Mouse (Mus musculus): ENCODE results near the gene Smad3. TPM values are rescaled to one million over a fixed set of nuclear protein-coding genes. Genes with fewer than 3 reads are reported as not detected.

The Smad3 gene
- polyA plus RNA-seq, 1 experiment, result 25.5 TPM

DNA sequence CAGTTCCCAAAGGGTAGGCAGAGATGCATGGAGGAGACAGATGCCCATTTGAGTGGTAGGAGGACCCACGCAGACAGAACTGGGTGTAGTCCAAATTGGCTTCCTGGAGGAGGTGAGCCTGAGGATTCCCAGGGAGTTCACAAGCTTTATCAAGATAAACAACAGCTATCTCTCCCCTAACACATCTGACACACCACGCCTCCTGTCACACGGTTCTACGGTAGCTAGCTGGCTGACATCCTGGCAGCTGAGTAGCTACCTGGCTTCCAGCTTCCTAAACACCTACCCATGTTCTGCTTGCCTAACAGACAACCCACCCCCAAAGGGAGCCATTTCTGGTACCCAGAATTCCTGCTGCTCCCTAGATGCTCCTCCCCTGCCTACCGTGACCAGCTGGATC is 47.9 kb downstream of the Smad3 start:
- no peak overlapping the region for H3ac ChIP-seq (ENCODE audit: control insufficient read depth, insufficient read length)

DNA sequence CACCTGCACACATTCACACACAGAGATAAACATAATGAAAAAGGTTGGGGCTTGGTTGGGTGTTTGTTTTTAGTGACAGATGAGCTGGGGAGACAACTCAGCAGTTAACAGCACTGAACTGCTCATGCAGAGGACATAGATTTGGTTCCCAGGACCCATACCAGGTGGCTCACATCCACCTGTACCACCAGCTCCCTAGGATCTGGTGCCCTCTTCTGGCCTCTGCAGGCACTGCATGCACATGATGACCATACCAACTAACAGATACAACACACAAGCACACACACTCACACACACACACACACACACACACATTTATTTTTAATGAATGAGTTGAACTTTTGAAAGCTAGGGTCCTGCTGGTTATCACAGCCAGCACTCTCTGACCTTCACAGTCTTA is 48.5 kb downstream of the Smad3 start:
- peaks cover 3% of the 10 kb centered on the region for H3K36me3 ChIP-seq (ENCODE audit: control insufficient read depth, insufficient read depth)
- H3K27me3 ChIP-seq (ENCODE audit: control insufficient read depth, insufficient read depth, insufficient read length), result no peaks in the 10 kb centered on the region
- H3K79me2 ChIP-seq (ENCODE audit: control insufficient read depth, insufficient read depth), result peaks cover 28% of the 10 kb centered on the region
- TF ChIP-seq POLR2AphosphoS2 (IDR thresholded peaks at IDR 0.05; ENCODE audit: insufficient read length, low read depth), result no peak
- TF ChIP-seq E2F4 (IDR thresholded peaks at IDR 0.05; ENCODE audit: insufficient read depth), result no peak
- no peak for TF ChIP-seq USF1 (IDR thresholded peaks at IDR 0.05; ENCODE audit: low read depth)
- no peak for TF ChIP-seq SRF (IDR thresholded peaks at IDR 0.05; ENCODE audit: control insufficient read depth, insufficient read length, low read depth)
- no peak for TF ChIP-seq MYOG (IDR thresholded peaks at IDR 0.05; ENCODE audit: control insufficient read depth in 1 of 3, insufficient read depth in 1 of 3, insufficient read length in 2 of 3, low read depth in 2 of 3)
- TF ChIP-seq POLR2A (IDR thresholded peaks at IDR 0.05; ENCODE audit: insufficient read length, low read depth), result no peak
- TF ChIP-seq CEBPB (IDR thresholded peaks at IDR 0.05; ENCODE audit: insufficient read depth, poor library complexity, severe bottlenecking), result no peak
- no peak for TF ChIP-seq TCF12 (IDR thresholded peaks at IDR 0.05; ENCODE audit: insufficient read depth, poor library complexity, severe bottlenecking)
- no peak for TF ChIP-seq MYOD1 (IDR thresholded peaks at IDR 0.05; ENCODE audit: control insufficient read depth in 1 of 3, insufficient read length in 2 of 3, low read depth in 2 of 3)
- TF ChIP-seq TCF3 (IDR thresholded peaks at IDR 0.05; ENCODE audit: insufficient read length, low read depth), result no peak
- TF ChIP-seq REST (IDR thresholded peaks at IDR 0.05; ENCODE audit: insufficient read depth, insufficient read length), result no peak
- no peak for TF ChIP-seq MAX (IDR thresholded peaks at IDR 0.05; ENCODE audit: low read depth)
- no peak overlapping the region for H3K4me3 ChIP-seq
- H3ac ChIP-seq (ENCODE audit: control insufficient read depth, insufficient read length), result no peak overlapping the region
- H3K4me2 ChIP-seq (ENCODE audit: low read depth), result no peak overlapping the region

More for the DNA sequence above, 47.9 kb downstream of the Smad3 start:
- Histone ChIP-seq H3K4me2 (ENCODE audit: low read depth) (no peak overlapping the region), H3K36me3 (ENCODE audit: control insufficient read depth, insufficient read depth) (peaks cover 3% of the 10 kb centered on the region), H3K4me3 (no peak overlapping the region), H3K79me2 (ENCODE audit: control insufficient read depth, insufficient read depth) (peaks cover 28% of the 10 kb centered on the region), H3K27me3 (ENCODE audit: control insufficient read depth, insufficient read depth, insufficient read length) (no peaks in the 10 kb centered on the region)
- TF ChIP-seq MYOG (IDR thresholded peaks at IDR 0.05; ENCODE audit: control insufficient read depth in 1 of 3, insufficient read depth in 1 of 3, insufficient read length in 2 of 3, low read depth in 2 of 3), result no peak

DNA sequence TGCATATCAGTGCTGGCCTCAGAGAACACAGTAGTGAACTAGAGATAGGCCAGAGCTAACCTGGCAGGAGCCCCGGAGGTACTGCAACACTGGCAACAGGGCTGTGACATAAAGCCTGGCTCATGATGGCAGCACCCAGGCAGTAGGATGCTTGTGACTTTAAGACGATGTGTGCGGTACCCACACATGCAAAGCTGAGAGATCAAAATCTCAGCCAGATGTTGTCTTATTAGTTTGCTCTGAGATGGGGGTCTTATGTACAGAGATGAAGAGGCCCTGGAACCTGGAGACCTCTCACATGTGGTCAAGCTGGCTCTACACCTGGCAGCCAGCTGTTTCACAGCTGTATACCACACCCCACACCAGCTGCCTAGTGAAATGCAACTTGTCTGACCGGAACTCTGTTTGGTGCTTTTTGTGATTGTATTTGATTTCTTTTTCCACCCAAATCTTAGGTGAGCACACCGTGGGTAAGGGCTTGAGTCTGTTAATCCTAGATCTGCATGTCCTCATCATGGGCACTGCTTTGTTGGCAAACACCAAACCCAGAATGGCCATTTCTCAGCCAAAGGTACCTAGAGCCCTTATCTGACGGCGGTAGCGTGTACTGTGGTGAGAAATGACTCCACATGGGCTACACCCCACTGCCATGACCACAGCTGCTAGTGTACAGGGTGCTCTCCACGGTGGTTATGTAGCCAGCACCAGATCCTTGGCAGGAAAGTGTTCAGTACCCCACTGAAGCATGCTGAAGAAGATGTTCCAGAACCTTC is 49.8 kb downstream of the Smad3 start:
- Histone ChIP-seq H3K4me2 (ENCODE audit: low read depth) (no peak overlapping the region), H3K4me3 (no peak overlapping the region), H3K79me2 (ENCODE audit: control insufficient read depth, insufficient read depth) (peaks cover 20% of the 10 kb centered on the region), H3K27me3 (ENCODE audit: control insufficient read depth, insufficient read depth, insufficient read length) (no peaks in the 10 kb centered on the region), H3ac (ENCODE audit: control insufficient read depth, insufficient read length) (no peak overlapping the region), H3K36me3 (ENCODE audit: control insufficient read depth, insufficient read depth) (peaks cover 3% of the 10 kb centered on the region)
- no peak for TF ChIP-seq REST (IDR thresholded peaks at IDR 0.05; ENCODE audit: insufficient read depth, insufficient read length)
- TF ChIP-seq POLR2A (IDR thresholded peaks at IDR 0.05; ENCODE audit: insufficient read length, low read depth), result no peak
- TF ChIP-seq MYOG (IDR thresholded peaks at IDR 0.05; ENCODE audit: control insufficient read depth in 1 of 3, insufficient read depth in 1 of 3, insufficient read length in 2 of 3, low read depth in 2 of 3), result no peak
- TF ChIP-seq USF1 (IDR thresholded peaks at IDR 0.05; ENCODE audit: low read depth), result no peak
- TF ChIP-seq E2F4 (IDR thresholded peaks at IDR 0.05; ENCODE audit: insufficient read depth), result no peak
- no peak for TF ChIP-seq TCF3 (IDR thresholded peaks at IDR 0.05; ENCODE audit: insufficient read length, low read depth)
- TF ChIP-seq SRF (IDR thresholded peaks at IDR 0.05; ENCODE audit: control insufficient read depth, insufficient read length, low read depth), result no peak
- TF ChIP-seq CEBPB (IDR thresholded peaks at IDR 0.05; ENCODE audit: insufficient read depth, poor library complexity, severe bottlenecking), result no peak
- peak in 1 of 3 experiments; percentile 6 for TF ChIP-seq MYOD1 (IDR thresholded peaks at IDR 0.05; ENCODE audit: control insufficient read depth in 1 of 3, insufficient read length in 2 of 3, low read depth in 2 of 3)
- no peak for TF ChIP-seq POLR2AphosphoS2 (IDR thresholded peaks at IDR 0.05; ENCODE audit: insufficient read length, low read depth)
- peak; percentile 18 for TF ChIP-seq TCF12 (IDR thresholded peaks at IDR 0.05; ENCODE audit: insufficient read depth, poor library complexity, severe bottlenecking)
- TF ChIP-seq MAX (IDR thresholded peaks at IDR 0.05; ENCODE audit: low read depth), result no peak

DNA sequence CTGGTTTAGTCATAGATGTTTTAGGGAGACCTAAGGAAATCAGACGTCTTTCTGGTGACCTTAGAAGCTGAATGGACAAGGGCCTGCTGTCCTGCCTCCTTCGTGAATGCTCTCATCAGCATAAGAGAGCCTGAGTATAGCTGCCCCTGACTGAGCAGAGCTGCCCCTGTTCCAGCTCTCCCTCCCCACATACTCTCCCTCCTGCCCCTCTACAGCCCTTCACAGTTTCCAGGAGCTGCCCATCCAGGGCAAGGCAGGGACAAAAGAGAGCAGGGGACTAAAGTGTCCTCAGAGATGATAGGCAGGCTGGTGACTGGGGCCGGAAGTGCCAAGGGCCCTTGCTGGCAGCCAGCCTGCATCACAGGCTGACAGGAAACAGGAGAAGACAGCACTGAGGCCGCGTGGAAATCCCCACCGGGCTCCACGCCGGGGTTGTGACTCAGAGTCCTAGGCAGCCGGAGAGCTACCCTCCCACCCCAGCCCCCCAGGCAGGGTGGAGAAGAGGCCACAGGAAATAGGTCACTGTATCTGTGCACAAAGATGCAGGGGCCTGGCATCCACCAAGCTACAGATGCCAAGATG is 51.6 kb downstream of the Smad3 start:
- peak in 1 of 3 experiments; percentile 38 for TF ChIP-seq MYOG (IDR thresholded peaks at IDR 0.05; ENCODE audit: control insufficient read depth in 1 of 3, insufficient read depth in 1 of 3, insufficient read length in 2 of 3, low read depth in 2 of 3)
- TF ChIP-seq CEBPB (IDR thresholded peaks at IDR 0.05; ENCODE audit: insufficient read depth, poor library complexity, severe bottlenecking), result no peak
- Histone ChIP-seq H3ac (ENCODE audit: control insufficient read depth, insufficient read length) (no peak overlapping the region), H3K4me2 (ENCODE audit: low read depth) (peak overlapping the region; percentile 60), H3K79me2 (ENCODE audit: control insufficient read depth, insufficient read depth) (peaks cover 13% of the 10 kb centered on the region), H3K4me3 (no peak overlapping the region), H3K36me3 (ENCODE audit: control insufficient read depth, insufficient read depth) (peaks cover 3% of the 10 kb centered on the region), H3K27me3 (ENCODE audit: control insufficient read depth, insufficient read depth, insufficient read length) (no peaks in the 10 kb centered on the region)
